Mouse (Mus musculus) kidney, postnatal 0 days (tissue): Measurements from ENCODE around the gene Slc2a9. TPM values are rescaled to one million over a fixed set of nuclear protein-coding genes. Genes with fewer than 3 reads are reported as not detected.

Experiments
- ATAC-seq: fragments of 200-750 bp; cut with Nextera tagmentation; replicated peaks from 2 replicates; pipeline ENCODE4 v1.8.0; 2017; ENCODE audit warnings: low read depth, moderate number of reproducible peaks, moderate TSS enrichment, moderate library complexity; ENCODE audit not compliant: low FRiP score
- DNase-seq: peaks from one replicate; pipeline ENCODE4 v3.0.0-alpha.2; 2016; ENCODE audit warnings: low spot score
- H3K27ac ChIP-seq: fragments of 300-500 bp; sonication (generic); 2 replicates; pipeline ENCODE4 v1.5.1; 2014; ENCODE audit warnings: mild to moderate bottlenecking
- H3K27me3 ChIP-seq: fragments of 300-500 bp; sonication (generic); 2 replicates; pipeline ENCODE4 v1.6.1; 2014; ENCODE audit warnings: low read length, mixed read lengths; ENCODE audit not compliant: insufficient read depth
- H3K36me3 ChIP-seq: fragments of 300-500 bp; sonication (generic); 2 replicates; pipeline ENCODE4 v1.6.1; 2014; ENCODE audit warnings: low read length, mixed read lengths; ENCODE audit not compliant: insufficient read depth
- H3K4me1 ChIP-seq: fragments of 300-500 bp; sonication (generic); replicated peaks from 2 replicates; pipeline ENCODE4 v1.6.1; 2014; ENCODE audit warnings: antibody characterized with exemption, low read length, mixed read lengths; ENCODE audit not compliant: insufficient read depth
- H3K4me2 ChIP-seq: fragments of 300-500 bp; sonication (generic); 2 replicates; pipeline ENCODE4 v1.6.1; 2014; ENCODE audit warnings: mild to moderate bottlenecking, low read length, moderate library complexity, mixed read lengths
- H3K4me3 ChIP-seq: fragments of 300-500 bp; sonication (generic); replicated peaks from 2 replicates; pipeline ENCODE4 v1.5.1; 2014; ENCODE audit warnings: low read depth, low read length
- H3K9ac ChIP-seq: fragments of 300-500 bp; sonication (generic); 2 replicates; pipeline ENCODE4 v1.6.1; 2014; ENCODE audit warnings: low read depth, low read length
- H3K9me3 ChIP-seq: fragments of 300-500 bp; sonication (generic); replicated peaks from 2 replicates; pipeline ENCODE4 v1.6.1; 2016; ENCODE audit warnings: low read length, inconsistent platforms, mixed read lengths
- CTCF ChIP-seq: IDR thresholded peaks from 2 replicates; pipeline ENCODE4 v1.5.1; 2016; ENCODE audit warnings: antibody characterized with exemption, low read depth, mild to moderate bottlenecking, moderate library complexity
- WGBS: fragments of 180-500 bp; shearing (Covaris S2); extraction: QIAGEN DNeasy Blood & Tissue Kit; methylation state at CpG from one replicate; pipeline ENCODE4 v1.1.7; 2014; 5-methylcytosine and 5-hydroxymethylcytosine counted together
- polyA plus RNA-seq: library from polyadenylated mRNA; unstranded; fragments of >200 nt; fragmentation: Nextera tagmentation; extraction: Ambion mirVana; gene quantifications from 2 replicates; pipeline ENCODE4 v1.2.1, GENCODE M21; 2015

Gene Slc2a9
- polyA plus RNA-seq, 1 experiment from 2014 or later, result 3.5 TPM

GRCm38 (mm10) chr5:38309795-38310194, 193.1 kb downstream of the Slc2a9 start:
- H3K4me1 ChIP-seq, result no peaks in the 10 kb centered on the region
- H3K4me2 ChIP-seq, result no peak overlapping the region
- H3K27me3 ChIP-seq, result no peaks in the 10 kb centered on the region
- no peak overlapping the region for H3K27ac ChIP-seq
- ATAC-seq (no peak), DNase-seq (no peak)
- H3K9ac ChIP-seq, result no peak overlapping the region
- H3K9me3 ChIP-seq, result no peaks in the 10 kb centered on the region
- TF ChIP-seq CTCF, result no peak
- H3K4me3 ChIP-seq, result no peak overlapping the region
- no peaks in the 10 kb centered on the region for H3K36me3 ChIP-seq
- WGBS, result 46% methylated on average over 3 of the region's 3 CpGs

- Histone ChIP-seq H3K9ac (no peak overlapping the region), H3K4me1 (no peaks in the 10 kb centered on the region), H3K27me3 (no peaks in the 10 kb centered on the region), H3K4me3 (no peak overlapping the region), H3K9me3 (no peaks in the 10 kb centered on the region), H3K36me3 (no peaks in the 10 kb centered on the region), H3K4me2 (no peak overlapping the region), H3K27ac (no peak overlapping the region)
- TF ChIP-seq CTCF, result peak; percentile 67
- DNase-seq, result peak; percentile 47
- ATAC-seq, result peak; percentile 59; the same call in 1 of the 2 replicates
- 49% methylated on average over 5 of the region's 5 CpGs for WGBS
Measured at GRCm38 (mm10) chr5:38308873-38309272, 194.1 kb downstream of the Slc2a9 start.

GRCm38 (mm10) chr5:38307255-38308101, 195.5 kb downstream of the Slc2a9 start:
- H3K27me3 ChIP-seq, result no peaks in the 10 kb centered on the region
- no peak overlapping the region for H3K27ac ChIP-seq
- no peaks in the 10 kb centered on the region for H3K4me1 ChIP-seq
- H3K9ac ChIP-seq, result no peak overlapping the region
- H3K4me2 ChIP-seq, result peak overlapping the region; percentile 67
- no peaks in the 10 kb centered on the region for H3K9me3 ChIP-seq
- WGBS, result 10% methylated on average over 26 of the region's 26 CpGs
- TF ChIP-seq CTCF, result peak; percentile 99
- DNase-seq (peak; percentile 93), ATAC-seq (peak; percentile 74)
- H3K36me3 ChIP-seq, result no peaks in the 10 kb centered on the region
- H3K4me3 ChIP-seq, result peak overlapping the region; percentile 26; the same call in 1 of the 2 replicates

- Histone ChIP-seq H3K27me3 (no peaks in the 10 kb centered on the region), H3K9ac (no peak overlapping the region), H3K9me3 (no peaks in the 10 kb centered on the region), H3K36me3 (no peaks in the 10 kb centered on the region), H3K27ac (no peak overlapping the region), H3K4me3 (no peak overlapping the region), H3K4me2 (no peak overlapping the region), H3K4me1 (no peaks in the 10 kb centered on the region)
- TF ChIP-seq CTCF, result no peak
- 68% methylated on average over 2 of the region's 2 CpGs for WGBS
- DNase-seq (no peak), ATAC-seq (no peak)
Measured at GRCm38 (mm10) chr5:38305241-38305640, 197.7 kb downstream of the Slc2a9 start.

- H3K4me3 ChIP-seq, result no peak overlapping the region
- no peaks in the 10 kb centered on the region for H3K27me3 ChIP-seq
- no peaks in the 10 kb centered on the region for H3K36me3 ChIP-seq
- ATAC-seq, result no peak
- no peak overlapping the region for H3K27ac ChIP-seq
- H3K9me3 ChIP-seq, result no peaks in the 10 kb centered on the region
- no peak overlapping the region for H3K4me2 ChIP-seq
- H3K4me1 ChIP-seq, result no peaks in the 10 kb centered on the region
- DNase-seq, result no peak
- no peak overlapping the region for H3K9ac ChIP-seq
- TF ChIP-seq CTCF, result no peak
- whole genome bisulfite sequencing, result 42% methylated on average over 12 of the region's 12 CpGs
Measured at GRCm38 (mm10) chr5:38302651-38303050, 200.3 kb downstream of the Slc2a9 start.

GRCm38 (mm10) chr5:38301761-38302411, 201.1 kb downstream of the Slc2a9 start:
- no peaks in the 10 kb centered on the region for H3K4me1 ChIP-seq
- H3K4me3 ChIP-seq, result no peak overlapping the region
- no peak for TF ChIP-seq CTCF
- ATAC-seq (no peak), DNase-seq (no peak)
- WGBS, result 92% methylated on average over 12 of the region's 12 CpGs
- no peak overlapping the region for H3K27ac ChIP-seq
- no peaks in the 10 kb centered on the region for H3K36me3 ChIP-seq
- H3K9me3 ChIP-seq, result no peaks in the 10 kb centered on the region
- H3K9ac ChIP-seq, result no peak overlapping the region
- no peak overlapping the region for H3K4me2 ChIP-seq
- no peaks in the 10 kb centered on the region for H3K27me3 ChIP-seq

Other genes with a start within 250 kb of the Slc2a9 start
- gene Tmem128, start 243.0 kb downstream of the Slc2a9 start, polyA plus RNA-seq, result 105 and 108 TPM in 2 replicates
- not detected in 2 replicates for gene Otop1, start 227.2 kb downstream of the Slc2a9 start, polyA plus RNA-seq
- not detected in 2 replicates for gene Drd5, start 183.8 kb downstream of the Slc2a9 start, polyA plus RNA-seq
- gene Wdr1, start 60.1 kb upstream of the Slc2a9 start, polyA plus RNA-seq, result 165 and 182 TPM in 2 replicates
- 9.3 and 10.2 TPM in 2 replicates for gene Zfp518b, start 181.7 kb upstream of the Slc2a9 start, polyA plus RNA-seq